Mouse (Mus musculus) heart, adult 11 months (tissue): ENCODE measurements around the gene Cmtm6.

Experiments
- DNase-seq: peaks from one replicate; pipeline ENCODE4 v3.0.0; 2022

The Cmtm6 gene

DNA sequence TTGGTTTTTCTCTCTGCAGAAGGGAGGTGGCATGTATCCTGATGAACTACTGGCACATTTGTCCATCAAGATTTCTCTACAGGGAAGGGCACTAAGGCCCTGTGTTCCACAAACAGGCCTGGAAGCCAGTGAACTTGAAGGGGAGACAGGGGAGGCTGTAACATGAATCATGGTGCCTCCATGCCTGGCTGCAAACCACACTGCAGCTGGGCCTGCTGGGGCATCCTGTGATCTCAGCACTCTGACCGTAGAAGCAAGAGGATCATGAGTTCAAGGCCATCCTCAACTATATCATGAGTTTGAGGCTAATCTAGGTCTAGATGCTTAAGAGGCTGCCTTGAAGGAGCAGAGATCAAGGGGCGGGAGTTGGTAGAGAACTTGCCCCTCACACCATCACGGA is 45.4 kb downstream of the Cmtm6 start:
- DNase-seq: no peak

DNA sequence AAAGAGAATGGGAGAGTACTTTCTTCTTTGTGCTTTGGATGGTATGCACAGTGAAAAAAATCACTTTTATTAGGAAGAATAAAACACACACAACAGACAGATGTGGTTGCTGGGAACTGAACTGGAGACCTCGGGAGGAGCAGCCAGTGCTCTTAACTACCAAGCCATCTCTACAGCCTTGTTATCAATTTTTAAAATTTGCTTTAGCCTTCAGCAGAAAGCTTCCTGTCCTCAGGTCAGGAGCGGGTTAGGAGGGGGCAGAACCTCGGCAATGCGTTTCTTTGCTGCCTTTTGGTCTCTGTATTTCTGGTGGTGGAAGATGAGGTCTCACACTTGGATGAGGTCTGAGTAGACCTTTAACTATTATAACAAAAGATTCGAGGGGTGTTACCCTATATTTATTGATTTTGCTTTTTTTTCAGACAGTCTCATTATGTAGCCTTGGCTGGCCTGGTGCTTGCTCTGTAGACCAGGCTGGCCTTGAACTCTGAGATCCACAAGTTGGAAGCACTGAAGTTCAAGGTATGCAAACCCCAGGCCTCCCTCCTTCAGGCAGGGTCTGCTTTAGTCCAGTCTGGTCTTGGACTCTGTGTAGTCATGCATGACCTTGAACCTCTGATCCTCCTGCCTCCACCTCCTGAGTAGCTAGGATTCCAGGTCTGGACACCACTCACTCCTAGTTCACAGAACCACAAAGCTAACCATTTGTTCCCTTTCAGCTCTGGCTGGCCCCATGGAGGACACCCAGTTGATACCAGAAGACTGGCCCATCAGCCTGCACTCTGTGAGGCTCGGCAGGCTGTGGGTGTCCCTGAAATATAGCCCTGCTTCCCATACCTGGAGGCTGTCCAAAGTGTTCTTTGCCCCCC is 46.5 kb downstream of the Cmtm6 start:
- no peak for DNase-seq

DNA sequence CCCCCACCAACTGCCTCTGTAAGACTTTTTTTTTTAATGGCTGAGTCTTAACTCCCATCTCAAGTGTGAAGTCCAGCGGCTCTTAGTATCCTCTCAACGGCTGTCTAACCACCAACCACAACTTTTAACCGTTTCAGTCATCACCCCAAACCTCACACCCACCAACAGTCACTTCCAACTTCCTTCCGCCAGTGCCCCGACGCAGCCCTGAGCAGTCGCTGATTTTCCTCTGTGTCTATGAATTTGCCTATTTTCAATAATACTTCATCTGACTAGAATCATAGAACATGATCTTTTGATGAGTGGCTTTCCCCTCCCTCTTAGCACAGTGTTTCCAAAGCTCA is 47.1 kb downstream of the Cmtm6 start:
- no peak for DNase-seq

DNA sequence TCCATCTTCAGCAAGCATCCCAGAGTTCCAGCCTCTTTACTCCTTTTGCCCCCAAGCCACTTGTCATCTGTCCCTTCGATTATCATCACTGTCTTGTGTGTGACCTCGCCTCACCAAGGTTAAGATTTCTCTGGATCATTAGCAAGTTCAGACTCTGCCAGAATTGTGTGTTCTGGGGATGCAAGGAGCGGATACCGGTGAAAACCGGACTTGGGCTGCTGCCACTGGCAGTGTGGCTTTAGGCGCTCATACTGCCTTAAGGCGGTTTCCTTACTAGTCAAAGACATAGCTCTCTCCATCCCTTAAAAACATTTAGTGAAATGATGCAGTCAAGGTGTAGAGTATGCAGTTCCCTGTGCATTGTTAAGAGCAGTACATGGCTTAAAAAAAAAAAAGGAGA is 48.0 kb downstream of the Cmtm6 start:
- DNase-seq: no peak

DNA sequence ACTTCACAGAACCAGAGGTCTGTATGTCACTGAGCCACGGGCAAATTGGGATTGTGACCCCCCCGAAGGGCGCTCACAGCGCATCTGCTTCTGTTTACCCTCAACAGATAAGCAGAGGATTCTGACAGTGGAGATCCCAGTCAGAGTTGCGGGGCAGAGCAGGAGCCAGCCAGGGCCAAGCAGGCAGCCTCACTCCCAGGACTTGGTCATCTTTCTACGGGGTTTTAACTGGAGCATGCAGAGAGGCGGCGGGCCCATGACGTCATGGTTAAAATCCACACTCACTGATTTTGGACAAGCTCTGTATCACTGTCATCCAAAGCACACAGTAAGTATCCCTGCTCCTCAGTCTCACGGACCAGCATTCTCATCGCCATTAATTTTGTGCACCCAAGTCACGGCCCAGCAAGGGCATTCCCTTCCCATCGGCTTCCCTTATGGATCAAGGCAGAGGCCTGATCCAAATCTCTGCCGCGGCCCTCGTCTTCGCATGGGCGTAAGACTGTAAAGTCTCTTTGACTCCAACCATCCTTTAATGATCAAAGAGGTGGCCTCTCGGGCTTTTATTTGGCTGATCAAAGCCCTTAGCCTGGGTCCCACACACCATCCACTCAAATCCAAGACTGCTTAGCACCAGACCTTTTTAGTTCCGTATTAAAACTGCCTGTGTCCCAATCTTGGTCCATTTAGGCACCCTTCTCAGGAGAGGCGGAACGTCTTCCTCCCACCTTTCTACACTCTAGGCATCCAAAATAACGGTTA is 49.2 kb downstream of the Cmtm6 start:
- peak; percentile 91 for DNase-seq

DNA sequence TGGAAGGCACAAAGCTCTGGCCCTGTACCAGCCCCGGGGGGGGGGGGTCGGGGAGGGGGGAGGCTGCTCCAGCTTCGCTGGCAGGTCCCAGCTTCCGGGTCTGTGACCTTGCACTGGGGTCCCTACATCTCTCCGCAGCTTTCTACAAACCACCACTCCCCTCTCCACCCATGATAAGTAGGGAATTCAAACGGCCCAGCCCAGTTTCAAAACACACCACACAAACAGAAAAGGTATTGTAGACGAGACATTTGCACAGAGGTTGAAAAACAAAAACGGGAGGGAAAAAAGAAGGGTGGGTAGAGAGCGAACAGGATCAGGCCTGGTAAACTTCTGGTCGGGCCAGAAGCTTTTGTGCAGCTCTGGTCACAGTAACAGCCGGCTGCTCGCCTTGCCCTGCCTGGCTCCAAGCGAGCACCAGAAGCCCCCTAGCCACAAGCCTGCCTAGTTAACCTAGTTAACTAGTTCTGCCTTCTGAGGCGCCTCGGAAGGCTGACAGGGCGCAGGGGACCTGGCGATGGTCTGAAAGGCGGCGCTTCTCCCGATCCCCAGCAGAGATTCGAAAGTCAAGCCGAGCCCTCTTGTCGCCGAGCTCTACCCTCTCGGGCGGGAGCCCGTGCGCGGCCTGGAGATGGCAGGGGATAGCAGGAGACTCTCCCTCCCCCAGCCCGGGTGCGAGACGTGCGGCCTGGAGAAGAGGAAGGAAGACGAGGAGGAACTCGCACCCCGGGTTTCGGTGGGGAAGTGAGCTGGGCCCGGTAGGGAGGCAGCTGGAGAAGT is 50.0 kb downstream of the Cmtm6 start:
- DNase-seq: peak; percentile 98

DNA sequence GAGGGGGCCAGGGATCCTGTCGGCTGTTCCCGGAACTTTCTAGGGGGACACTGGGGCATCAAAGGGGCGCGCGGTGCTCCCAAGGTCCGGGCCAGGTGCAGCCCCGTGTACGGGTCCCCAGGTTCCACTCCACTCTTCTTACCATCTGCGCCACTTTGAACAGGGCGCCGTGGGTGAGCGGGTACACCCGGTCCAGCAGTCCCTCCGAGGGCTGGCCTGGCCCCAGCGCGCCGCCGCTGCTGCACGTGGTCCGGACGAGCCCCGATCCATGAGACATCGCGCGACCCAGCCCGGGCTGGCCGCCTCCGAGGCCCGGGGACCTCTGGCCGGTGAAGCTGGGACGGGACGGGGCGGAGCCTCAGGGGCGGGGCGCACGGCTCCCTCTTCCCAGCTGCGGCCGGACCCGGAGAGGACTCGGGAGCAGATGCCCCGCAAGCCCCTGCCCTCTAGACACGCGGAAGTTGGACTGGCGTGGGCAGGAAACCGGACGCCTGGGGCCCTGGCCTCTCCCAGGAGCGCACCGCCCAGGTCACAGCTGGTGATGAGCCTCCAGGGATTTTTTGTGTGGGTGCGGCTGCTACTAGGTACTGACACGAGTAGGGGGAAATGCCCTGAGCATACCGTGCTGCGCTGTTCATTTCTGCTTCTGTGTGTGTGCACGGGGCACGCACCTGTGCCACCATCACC is 50.8 kb downstream of the Cmtm6 start, which contains the start of gene Cmtm7:
Cmtm7 (minus strand) TSS at position 331 of the 687 bp plus-strand sequence.
- peak; percentile 99 for DNase-seq

DNA sequence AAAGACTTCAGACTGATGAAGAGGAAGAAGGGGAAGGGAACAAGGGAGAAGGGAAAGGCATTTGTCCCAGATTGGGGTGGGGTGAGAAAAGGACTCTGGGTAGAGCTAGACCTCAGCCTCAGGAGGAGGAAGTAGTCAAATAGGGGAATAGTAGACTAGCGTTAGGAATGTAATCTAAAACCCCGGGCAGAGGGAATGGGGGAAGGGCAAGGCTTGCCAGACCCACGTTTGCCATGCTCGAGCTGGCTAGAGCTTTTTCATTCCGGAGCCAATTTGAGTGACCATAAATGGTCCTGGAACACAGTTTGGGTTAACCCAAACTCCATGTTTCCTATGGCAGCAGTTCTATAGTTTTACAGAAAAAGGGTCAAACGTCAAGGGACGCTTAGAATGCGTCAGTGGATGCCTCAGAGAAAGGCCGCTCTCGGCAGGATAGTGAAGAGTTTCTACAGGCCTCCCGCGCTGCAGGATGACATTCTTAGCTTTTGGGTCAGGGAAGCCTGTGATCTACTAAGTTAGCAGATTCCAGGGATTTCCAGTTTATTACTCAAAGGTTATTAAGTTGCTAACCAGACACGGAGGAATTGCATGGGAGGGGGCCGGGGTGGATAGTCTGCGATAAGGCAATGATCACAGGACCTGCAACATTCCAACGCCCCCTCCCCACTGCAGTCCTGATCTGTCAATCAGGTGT is 54.7 kb downstream of the Cmtm6 start:
- no peak for DNase-seq

DNA sequence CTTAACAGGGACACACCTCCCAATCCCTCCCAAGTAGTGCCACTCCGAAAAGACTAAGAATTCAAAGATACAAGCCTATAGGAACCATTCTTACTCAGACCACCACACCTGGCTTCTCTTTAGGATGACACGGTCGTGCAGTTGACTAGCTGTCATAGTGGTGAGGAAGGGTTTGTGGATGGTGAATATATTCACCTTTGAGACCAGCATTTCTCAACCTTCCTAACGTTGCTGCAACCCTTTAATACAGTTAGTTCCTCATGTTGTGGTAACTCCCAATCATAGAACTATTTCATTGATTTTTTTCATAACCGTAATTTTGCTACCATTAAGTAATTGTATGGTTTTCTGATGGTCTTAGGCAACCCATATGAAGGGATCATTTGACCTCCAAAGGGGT is 56.2 kb downstream of the Cmtm6 start:
- no peak for DNase-seq

DNA sequence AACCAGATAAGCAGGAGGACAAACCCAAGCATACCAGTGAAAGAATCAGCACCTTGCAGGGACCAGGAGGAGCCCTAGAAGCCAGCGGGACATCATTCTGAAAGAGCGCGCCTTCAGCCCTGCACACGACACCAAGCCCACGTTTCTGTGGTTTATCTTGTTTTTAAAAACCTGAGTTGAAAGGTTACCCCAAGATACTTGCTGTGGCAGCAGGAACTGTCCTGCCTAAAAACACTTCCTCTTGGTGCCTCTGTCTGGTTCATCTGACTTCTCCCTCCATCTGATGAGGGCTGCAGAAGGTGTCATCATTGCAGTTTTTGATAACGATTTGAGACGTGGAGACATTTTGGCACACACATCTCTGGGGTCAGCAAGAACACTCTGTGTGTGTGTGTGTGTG is 56.8 kb downstream of the Cmtm6 start:
- DNase-seq: no peak

DNA sequence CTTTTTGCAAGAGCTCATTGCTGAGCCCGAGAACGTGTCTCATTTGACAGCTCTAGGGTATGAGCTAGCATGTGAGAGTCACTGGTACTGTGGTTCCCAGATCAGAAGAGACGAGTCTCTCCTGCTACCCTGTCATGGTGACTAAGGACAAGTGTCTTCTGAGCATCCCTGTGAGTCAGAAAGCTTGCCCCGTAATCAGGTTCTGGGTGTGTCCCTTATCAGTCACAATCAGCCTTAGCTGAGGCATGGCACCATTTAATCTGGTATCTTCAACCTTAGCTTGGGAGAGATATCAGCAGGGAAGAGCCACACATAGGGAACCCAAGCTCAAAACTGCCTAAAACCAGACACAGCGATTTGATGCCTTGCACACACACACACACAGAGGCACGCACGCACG is 57.8 kb downstream of the Cmtm6 start:
- DNase-seq: no peak

DNA sequence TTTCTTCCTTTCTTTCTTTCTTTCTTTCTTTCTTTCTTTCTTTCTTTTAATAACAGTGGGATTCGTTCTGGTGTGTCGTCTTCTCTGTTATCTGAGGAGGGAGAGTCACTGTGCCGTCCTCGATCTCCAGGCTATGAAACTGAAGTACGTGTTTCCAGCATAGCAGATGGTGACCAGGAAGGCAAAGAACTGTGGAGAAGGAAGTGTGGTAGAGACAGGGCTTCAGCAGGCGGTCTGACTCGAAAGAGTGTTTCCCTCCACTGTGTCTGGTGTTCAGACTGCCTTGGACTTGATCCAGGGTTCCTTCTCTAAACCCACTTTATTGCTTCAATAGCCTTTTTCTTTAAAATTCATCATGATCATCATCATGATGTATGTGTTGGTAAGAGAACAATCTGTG is 58.6 kb downstream of the Cmtm6 start:
- DNase-seq: no peak

DNA sequence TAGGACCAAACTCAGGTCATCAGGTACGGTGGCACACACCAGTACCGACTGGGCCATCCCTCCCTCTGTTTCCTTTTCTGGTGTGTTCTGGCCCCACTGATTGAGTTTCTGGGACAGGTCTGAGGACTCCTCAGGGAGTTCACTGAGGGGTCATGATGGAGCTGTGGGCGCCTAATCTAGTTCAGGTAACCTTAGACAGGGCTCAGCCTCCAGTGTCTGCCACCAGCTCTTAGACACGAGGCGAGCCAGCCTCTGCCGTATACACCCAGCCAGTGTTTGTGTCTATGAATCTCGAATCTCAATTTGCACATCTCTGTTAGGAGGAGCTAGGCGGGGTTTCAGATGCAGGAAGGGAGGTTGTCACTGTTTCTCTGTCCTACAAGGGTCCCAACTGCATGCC is 59.1 kb downstream of the Cmtm6 start:
- no peak for DNase-seq

DNA sequence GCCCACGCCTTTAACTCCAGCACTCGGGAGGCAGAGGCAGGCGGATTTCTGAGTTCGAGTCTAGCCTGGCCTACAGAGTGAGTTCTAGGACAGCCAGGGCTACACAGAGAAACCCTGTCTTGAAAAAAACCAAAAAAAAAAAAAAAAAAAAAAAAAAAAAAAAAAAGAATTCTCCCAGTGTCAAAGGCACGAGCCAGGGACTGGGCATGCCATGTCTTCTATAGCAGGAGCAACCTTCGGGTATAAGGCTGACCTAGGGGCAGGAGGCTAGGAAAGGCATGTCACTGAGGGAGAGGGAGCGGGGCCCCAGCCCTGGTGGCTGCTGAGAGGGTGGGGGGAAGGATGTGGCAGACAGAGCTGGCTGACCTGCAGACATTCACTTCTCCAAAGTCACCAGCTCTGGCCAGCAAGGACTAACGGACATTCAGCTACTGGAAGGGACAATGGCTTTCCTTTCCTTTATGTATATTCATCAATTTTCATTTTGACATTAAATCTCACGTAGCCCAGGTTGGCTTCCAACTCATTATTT is 62.9 kb downstream of the Cmtm6 start:
- no peak for DNase-seq

DNA sequence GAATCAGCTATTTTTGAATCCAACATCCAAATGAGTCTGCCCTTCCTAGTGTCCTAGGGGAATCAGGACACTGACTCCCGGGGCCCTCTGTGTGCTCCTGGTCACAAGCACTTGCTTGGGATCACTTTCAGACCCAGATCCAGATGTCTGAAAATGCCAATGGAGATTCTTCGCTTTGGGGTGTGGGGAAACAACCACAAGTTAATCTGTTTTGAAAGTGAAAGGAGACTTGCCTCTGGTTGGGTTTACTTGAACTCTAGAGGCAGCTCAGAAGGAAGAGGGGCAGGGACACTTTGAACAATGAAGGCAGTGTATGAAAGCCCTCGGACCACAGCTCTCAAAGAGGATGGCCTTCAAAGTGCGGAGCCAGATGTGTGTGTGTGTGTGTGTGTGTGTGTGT is 63.6 kb downstream of the Cmtm6 start:
- DNase-seq: no peak

DNA sequence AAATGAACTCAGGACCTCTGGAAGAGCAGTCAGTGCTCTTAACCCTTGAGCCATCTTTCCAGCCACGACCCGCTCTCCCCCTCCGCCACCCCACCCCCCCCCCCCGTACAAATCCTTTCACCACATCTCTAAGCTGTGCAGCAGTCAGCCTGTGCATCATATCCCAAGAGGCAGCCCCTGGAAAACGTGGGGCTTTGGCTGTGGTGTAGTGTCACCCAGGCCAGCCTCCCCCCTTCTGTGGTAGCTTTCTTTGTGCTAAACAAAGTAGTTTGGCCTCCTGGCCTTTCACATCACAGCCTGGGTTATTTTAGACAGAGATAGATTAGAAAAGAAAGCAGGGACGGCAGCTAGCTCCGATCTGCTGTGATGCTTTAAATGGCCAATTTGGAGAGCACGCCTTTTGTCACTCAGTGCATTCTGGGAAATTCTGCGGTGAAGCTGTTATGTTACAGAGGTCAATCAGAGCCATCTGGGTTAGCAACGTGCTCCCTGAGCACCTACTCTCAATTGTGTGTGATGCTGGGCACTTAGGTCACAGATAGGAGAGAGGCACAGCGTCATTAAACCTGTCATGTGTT is 65.6 kb downstream of the Cmtm6 start:
- no peak for DNase-seq

DNA sequence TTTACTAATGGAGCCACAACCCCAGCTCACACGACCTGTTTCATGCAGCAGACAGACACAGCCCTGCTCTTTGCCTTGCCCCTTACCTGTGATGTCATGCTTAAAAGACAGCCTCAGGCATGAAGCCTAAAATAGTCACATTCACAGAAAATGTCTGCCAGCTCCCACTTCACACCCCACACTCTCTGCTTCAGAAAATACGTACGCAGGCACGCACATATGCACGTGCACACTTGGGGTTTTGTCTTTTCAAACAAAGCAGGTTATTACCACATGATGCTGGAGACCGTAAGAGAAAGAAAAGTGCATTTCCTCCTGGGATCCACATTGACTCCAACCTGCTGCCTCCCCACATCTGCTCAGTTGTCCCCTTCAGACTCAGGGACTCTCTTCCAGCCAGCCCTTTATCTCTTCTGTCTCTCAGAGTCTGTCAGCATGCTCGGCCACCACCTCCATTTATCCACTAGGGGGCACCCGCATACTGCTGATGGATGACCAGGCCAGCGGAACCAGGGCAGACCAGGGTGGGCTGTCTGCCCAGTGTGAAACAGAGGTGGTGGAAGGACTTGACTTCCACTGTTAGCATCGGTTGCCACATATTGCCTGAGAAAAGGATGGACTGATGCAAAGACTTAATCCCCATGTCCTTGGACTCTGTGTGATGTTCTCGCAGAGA is 66.6 kb downstream of the Cmtm6 start:
- DNase-seq: peak; percentile 96

DNA sequence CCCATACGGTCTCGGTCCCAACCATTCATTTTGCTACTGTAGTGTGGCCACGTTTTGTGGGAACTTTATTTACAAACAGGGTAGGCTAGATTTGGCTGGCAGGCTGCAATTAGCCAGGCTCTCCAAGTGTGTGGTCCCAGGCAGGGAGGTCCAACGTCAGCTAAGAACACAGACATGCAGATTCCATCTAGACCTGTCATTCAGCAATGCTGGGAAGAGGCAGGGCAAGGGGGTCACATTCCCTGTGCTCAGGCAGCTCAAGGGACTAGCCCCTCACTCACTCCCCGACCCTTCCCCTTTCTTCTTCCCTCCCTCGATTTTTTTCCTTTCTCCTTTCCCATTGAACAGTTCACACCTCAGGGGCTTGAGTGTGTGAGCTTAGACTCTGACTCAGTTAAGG is 67.9 kb downstream of the Cmtm6 start:
- no peak for DNase-seq
